Mouse (Mus musculus) megakaryocyte, embryonic 14.5 days (primary cell): ENCODE measurements around the gene Zdhhc7.

Source experiments
- FLI1 ChIP-seq: IDR thresholded peaks from 2 replicates; pipeline ENCODE4 v1.6.1; 2012; ENCODE audit warnings: low read length, inconsistent platforms, mixed read lengths
- GATA1 ChIP-seq: IDR thresholded peaks from 3 replicates; pipeline ENCODE4 v1.6.1; 2012; ENCODE audit warnings: mixed read lengths, low read length, inconsistent platforms, borderline replicate concordance

DNA sequence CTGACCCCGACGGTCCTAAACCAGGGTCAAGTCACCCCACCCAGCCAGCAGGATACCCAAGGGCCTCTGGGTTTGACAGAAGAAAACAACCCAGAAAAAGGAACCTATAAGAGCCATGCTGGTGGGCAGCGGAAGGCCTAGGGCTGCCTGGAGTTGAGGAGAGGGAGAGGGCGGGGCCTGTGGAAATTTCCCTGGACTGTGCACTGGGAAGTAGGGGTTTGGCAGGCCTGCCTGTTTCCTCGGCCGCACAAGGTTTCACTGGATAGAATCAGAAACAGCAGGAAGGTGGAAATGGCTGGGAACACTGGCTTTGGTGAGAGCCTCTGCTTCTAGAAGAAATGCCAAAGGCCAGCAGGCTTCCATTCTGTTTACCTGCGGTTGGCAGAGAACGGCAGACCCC lies 28.5 kb downstream of the Zdhhc7 start:
- no peak for TF ChIP-seq GATA1
- no peak for TF ChIP-seq FLI1
